Mouse (Mus musculus) stomach, postnatal 0 days (tissue): ENCODE measurements around the gene Mpv17.
A peak's percentile ranks its signal among the peaks of the same experiment; 100 is the strongest.

Experiments
- CTCF ChIP-seq: IDR thresholded peaks from 2 replicates; pipeline ENCODE4 v1.5.1; 2016; ENCODE audit warnings: antibody characterized with exemption, low read depth, mild to moderate bottlenecking, moderate library complexity
- EP300 ChIP-seq: optimal IDR thresholded peaks from 2 replicates; pipeline ENCODE3; 2016; ENCODE audit warnings: antibody characterized with exemption

DNA sequence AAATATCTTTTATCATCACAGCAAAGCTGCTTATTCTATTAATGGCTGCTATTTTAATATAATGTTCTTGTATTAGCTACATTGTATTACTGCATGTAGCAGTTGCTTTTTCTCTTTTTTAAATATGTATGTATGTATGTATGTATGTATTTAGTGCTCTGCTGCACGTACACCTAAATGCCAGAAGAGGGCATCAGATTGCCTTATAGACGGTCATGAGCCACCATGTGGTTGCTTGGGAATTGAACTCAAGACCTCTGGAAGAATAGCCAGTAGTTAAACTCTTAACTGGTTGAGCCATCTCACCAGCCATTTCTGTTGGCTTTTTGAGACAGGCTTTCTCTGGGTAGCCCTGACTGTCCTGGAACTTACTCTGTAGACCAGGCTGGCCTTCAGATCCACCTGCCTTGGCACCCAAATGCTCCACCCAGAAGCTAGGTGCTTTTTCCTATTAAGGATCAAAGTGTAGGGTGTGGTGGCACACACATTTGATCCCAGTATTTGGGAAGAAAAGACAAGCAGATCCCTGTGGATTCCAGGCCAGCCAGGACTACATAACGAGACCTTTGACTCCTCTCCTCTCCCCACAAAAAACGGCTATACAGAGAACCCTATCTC, 34.3 kb upstream of the Mpv17 start:
- TF ChIP-seq CTCF (peak; percentile 66), EP300 (no peak)
